Mouse (Mus musculus) yolk sac, embryonic 10.5 days (tissue): ENCODE data around the gene a.
"Not testable (repeated sequence)": the region's sequence is repeated elsewhere in the genome, so short reads cannot be mapped to it uniquely, and the experiment has no call there.

ENCODE experiments used
- DNase-seq: peaks from one replicate; pipeline ENCODE4 v3.0.0-alpha.2; 2017; ENCODE audit warnings: low spot score

a gene

DNA sequence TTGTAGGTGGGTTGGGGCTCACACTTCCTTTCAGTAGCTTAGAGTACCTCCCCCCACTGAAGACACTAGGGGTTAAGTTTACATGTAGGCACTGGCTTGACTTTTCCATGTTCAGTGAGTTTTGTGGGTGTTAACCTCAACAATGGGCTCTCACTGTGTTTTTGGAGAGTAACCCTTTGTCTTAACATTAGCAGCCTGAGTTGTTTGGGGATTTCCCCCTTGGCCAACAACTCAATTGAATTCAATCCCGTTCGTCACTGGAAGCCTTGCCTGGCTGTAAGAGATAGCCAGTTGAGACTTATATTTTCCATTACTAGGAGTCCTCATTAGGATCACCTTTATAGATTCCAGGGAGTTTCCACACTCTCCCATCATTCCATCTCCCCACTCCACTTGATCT is 45.3 kb downstream of the a start:
- DNase-seq, result no peak

DNA sequence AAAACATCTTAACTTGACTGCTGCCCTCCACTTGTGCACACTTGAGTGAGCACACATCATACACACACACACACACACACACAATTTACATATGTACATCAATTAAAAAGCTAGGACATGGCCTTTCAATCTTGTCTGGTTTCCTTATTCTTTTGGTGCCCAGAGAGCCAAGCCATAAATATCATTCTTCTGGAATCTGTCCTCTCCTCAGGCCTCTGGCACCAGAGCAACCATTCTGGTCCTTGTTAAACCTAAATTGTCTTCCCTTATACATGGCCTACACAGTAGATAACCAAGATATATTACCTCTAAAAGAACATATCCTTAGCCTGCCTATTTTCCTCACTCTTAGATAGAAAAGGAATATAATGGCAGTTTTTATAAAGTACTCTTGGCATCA is 56.9 kb downstream of the a start:
- no peak for DNase-seq

DNA sequence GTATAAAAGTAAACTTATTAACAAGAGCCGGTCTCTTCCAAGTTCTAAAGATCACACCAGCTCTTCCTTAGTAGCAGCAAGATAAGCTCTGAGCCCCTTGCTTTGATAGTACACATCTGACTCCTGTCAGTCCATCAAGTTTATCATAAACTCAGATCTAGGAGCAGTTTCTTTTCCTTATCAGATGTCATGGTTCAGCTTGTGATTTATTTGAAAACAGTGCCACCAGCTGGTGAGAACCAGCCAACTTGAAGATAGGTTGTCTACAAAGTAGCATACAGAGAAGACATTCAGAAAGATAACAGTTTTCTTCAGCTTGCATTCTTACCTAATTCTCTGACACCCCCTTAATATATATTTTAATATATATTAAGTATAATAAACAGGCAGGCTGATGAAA is 64.2 kb downstream of the a start:
- DNase-seq, result no peak

DNA sequence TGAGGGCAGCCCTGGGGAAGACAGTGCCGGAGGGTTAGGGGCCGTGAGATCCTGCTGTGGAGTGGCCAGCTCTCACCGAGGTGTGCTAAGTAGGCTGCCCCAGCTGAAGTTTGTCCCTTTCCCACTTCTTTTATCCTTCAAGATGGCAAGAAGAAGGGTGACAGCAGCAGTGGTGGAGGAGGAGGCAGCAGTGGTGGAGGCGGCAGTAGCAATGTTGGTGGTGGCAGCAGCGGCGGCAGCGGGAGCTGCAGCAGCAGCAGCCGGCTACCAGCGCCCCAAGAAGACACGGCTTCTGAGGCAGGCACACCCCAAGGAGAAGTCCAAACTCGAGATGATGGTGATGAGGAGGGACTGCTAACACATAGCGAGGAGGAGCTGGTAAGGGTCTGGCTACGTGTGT is 72.5 kb downstream of the a start:
- no peak for DNase-seq

DNA sequence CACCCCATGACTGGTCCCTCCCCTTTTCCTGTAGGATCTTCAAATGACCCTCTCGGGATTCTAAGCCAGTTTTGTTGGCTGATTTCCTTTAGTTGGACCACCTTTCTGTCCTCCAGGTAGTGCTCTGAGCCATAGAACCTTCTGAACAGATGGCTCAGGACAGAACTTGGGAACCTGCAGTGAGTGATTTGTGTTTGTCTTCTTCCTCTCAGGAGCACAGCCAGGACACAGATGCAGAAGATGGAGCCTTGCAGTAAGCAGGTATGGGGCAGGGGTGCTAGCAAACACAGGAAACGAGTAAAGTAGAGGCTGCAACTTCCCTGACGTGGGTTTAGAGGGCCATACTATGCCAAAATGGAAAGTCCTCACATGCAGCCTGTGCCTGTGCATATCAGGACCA is 74.5 kb downstream of the a start:
- DNase-seq, result no peak

DNA sequence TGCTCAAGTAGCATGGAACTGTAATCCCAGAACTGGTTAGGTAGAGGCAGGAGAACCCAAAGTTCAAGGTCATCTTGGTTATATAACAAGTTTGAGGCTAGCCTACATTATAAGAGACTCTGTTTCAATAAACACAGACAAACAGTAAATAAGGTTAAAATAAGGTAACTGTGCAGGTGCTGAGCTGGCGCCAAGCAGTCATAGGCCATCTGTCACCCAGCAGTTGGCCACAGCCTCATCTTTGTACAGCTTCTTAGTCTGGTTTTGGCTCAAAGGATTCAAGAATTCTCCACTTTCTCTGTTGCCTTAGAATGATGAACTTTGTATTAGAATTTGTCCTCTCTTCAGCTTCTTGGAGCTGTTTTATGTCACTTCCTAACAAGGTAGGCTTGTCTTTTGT is 76.9 kb downstream of the a start:
- DNase-seq, result no peak

DNA sequence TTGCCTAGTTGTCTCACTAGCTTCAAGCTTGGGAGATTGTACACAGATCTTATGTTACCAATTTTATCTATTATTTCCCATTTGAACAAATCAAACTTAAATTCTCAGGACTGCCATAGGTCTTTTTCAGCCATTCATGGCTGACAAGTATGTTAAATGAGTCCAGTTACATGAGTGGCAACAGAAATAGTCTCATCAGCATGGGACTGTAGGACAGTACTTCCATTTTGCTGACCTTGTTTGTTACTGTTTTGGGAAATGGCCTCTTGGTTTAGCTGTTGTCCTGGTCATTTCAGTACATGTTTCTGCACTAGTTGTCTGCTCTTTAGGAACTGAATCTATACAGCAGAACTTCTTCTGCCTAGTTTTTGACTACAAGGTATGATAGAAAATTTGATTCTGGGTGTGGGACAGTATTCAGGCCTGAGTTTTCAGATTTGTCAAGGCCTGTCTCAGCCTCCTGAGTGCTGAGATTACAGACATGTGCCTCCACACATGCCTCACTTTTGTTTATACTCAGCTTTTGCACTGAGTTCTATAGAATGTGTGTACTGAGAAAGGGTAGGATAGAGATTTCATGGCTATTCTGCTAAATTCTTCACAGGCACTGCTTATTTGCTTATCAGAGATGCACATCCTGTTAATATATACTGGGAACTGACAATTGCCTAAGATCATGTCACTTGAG is 78.9 kb downstream of the a start:
- DNase-seq, result no peak

DNA sequence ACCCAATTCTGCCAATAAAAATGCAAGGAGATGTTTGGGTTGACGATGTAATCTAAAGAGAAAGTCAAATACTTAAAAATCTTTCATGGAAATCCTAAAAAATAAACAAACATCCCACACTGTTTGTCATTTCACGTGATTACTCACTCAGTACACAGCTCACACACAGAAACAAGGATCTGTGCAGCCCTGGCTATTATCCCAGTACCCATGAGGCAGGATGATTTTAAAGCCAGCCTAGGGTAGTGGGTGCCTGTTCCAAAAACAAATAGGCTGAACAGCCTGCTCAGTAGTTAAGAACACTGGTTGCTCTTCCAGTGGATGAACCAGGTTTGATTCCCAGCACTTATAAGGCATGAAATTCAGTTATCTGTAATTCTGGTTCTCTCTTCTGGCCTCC is 85.4 kb downstream of the a start:
- DNase-seq, result no peak

DNA sequence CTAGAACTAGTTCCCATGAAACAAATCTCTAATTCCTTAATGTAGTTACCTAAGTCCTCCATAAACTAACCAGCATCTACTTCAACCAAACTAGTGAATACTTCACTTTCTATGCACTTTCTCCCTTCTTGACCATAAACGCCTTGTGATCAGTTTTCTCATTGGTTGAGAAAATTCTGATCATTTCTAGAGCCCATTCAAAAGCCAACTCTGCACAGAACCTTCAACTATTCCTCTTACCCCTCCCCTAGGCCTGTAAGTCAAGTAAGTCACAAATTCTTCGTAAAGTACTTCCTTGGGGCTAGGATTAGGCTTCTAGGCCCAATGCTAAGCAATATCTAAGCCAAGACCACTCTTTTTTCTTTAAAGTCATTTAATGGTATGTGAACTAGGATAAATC is 100.4 kb downstream of the a start:
- DNase-seq, result no peak

DNA sequence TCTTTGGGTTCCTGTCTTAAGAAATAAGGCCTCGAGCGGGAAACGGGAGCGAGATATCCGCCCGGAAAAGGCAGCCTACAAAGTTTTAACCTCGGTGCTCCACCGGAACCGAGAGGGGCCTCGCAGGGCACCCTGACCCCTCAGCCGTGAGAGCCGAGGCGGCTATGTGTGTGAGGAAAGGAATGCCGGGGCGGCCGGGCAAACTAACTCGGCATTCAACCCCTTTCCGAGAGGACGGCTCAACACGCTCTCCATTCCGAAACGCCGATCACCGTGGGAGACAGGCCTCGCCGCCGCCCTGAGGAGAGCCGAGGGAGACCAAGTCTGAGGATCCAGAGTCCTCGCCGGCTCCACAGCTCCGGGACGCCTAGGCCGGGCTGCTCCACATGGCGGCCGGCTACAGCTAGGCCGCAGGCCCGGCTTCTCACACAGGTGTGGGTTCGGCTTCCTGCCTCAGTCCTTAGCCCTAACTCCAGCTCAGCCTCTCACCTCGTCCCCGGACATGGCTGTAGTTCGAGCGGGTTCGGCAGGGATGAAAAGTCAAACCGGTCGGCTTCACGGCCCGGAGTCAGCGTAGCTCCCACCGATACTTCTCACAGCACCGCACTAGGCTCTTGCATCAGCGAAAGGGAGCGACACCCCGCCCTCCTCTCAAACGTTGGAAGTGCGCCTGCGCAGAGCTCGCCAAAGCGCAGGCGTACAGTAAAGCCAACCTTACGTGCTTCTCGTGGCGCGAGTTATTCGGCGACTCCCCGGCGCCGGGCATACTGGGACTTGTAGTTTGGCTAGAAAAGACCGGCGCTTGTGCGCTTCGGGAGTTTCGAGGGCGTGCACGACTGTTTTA is 101.2 kb downstream of the a start, which contains the start of gene Eif2s2:
Eif2s2 (minus strand) TSS at position 735 of the 844 bp plus-strand sequence.
- peak; percentile 97 for DNase-seq

DNA sequence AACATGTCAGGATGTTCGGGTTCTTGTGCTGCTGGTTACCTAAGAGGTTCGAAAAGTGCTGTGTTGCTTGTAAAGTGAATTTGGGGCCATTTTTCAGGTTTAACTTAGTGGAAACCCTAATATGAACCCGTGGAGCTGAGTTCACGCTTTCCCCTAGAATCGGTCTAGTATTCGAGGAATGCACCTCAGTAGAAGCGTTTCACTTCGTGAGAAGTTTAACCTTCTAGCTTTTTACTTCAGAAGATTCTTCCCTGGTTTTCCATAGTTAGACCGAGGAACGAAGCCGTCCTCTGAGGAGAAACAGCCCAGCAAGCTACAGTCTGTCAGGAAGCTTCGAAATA is 101.8 kb downstream of the a start:
- no peak for DNase-seq

DNA sequence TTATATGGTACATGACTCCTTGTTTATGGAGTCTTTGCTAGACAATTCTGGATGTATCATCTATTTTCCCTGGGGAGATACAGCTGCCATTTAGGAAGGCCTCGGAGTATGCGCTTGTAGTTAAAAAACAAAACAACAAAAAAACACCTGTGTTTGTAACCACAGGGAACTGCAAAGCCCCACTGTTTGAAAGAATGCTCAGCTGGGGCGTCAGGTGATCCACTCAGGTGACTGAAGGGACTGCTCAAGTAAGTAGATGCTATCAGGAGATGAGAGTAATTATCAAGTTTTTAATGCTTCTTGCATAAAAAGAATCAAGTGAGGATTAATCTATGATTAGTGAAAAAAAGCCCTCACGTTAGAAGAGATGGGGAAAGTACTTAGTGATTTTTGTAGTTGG is 102.3 kb downstream of the a start:
- DNase-seq, result no peak

DNA sequence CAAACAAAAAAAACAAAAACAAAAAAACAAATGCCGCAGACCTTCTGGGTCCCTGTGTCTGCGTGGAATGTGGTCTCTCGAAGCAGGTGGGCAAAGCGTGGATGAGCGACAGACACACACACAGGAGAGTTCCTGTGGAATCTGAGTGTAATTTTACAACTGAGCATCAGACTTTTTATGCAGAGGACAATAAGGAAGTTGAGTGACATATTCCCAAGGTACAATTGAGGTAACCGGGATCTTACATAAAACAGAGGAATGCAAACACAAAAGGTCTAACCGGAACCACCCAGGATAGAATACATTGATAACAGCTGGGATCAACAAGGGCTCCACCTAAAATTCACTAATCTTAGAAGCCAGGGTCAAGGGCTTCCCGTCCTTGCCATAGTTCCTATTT is 107.8 kb downstream of the a start:
- not testable (repeated sequence) for DNase-seq

DNA sequence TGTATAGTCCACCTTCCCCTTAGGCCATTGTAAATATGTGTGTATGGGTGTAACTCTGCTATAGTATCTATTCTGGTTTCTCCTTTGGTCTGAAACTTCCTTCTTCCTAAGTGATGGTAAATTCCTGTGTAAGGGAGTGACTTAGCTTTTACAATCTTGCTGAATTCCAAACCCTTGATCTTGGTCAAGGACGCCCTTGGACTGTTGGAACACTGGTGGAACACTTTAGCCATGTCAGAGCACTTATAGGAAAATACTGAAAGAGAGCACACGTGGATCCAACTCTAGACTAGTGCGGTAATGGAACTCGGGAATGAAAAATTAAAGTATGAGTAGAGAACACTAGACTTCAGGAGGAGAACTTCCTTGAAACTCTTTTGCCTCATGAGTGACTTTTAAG is 108.2 kb downstream of the a start:
- not testable (repeated sequence) for DNase-seq

DNA sequence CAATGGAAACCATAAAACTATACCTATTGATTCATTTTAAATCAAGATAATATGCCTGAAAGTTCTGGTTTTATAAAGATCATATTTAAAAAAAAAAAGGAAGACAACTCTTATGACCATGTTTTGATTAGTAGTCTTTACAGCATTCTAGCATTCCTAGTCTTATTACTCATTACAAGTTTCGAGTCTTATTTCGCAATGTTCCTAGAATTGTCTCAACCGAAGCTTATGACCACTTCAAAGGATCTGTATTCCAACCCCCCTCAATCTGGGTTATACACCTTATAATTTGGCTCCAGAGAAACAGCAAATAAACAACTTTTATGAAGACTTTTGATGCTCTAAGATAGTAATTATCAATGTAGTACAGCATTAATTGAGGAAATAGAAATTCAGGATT is 110.9 kb downstream of the a start:
- no peak for DNase-seq

DNA sequence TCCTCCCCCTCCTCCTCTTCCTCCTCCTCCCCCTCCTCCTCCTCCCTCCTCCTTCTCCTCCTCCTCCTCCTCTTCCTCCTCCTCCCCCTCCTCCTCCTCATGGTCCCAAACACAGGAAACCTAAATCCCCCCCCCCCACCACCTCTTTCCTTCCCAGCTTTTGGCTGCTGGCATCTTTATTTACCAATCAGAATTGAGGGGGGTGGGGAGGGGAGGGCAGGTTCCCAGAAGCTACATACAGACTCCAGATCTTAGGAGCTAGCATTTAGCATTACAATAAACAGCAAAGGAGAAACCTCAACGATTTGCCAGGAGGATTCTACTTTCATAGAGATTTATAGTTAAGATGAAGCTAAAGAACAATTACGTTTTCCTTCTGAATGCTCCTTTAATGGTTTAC is 114.6 kb downstream of the a start:
- DNase-seq, result no peak

DNA sequence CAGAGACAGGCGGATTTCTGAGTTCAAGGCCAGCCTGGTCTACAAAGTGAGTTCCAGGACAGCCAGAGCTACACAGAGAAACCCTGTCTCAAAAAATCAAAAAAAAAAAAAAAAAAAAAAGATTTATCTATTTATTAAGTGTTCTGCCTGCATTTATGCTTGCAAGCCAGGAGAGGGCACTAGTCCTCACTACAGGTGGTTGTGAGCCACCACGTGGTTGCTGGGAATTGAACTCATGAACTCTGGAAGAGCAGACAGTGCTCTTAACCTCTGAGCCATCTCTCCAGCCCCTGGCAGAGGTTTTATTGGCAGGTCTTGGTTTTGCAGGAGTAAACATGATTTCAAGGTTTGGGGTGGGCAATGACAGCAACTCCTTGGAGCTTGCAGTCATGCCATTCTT is 117.0 kb downstream of the a start:
- not testable (repeated sequence) for DNase-seq

DNA sequence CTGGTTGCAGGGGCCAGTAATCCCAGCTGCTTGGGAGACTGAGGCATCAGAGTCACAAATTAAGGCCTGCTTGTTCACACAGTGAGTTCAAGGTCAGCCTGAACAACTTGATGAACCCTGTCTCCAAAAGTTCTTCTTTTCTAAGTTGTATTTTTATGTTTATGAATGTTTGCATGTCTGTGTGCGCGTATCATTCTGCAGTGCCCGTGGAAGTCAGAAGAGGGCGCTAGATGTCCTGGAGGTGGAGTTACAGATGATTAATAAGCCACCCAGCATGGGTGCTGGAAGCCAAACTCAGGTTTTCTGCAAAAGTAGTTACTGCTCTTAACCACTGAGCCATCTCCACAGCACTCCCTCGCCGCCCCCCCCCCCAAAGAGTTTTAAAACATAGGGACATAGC is 118.6 kb downstream of the a start:
- no peak for DNase-seq

DNA sequence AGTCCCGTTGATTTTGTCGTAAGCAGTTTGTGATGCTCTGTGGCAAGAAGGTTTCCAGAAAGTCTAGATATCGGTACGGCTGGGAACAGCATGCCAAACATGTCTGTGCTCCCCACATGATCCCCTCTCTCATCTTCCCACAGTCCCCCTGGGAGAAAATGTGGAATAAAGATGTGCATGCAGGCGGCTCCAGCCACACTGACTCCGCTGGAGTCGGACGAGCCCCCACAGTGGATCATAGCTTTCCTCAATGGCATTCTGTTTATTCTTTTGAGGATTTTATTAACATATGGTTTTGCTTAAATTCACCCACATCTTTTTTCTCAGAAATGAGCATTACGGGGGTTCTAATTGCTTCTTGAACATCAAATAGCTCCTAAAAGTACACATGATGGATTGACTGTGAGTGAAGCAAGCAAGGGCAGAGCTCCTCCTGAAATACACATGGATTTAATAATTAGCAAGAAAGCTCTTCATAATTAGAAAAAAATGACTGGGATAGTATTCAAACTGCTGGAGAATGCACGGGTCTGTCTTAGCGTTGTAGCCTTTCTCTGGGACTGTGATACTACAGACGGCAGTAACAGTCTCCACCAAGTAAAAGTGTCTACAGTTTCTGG is 124.8 kb downstream of the a start:
- DNase-seq, result no peak

DNA sequence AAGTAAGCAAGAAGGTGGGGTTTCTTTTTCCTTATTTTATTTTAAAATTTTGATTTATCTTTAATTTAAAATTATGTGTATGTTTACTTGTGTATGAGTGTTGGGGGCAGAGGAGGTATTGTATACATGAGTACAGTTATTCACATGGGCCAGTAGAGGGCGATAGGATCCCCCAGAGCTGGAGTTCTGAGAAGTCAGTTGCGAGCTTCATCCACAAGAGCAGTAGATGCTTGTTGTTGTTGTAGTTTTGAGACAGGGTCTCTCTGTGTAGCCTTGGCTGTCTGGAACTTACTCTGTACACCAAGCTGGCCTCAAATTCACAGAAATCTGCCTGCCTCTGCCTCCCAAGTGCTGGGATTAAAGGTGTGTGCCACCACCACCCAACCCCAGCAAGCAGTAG is 125.3 kb downstream of the a start:
- no peak for DNase-seq

DNA sequence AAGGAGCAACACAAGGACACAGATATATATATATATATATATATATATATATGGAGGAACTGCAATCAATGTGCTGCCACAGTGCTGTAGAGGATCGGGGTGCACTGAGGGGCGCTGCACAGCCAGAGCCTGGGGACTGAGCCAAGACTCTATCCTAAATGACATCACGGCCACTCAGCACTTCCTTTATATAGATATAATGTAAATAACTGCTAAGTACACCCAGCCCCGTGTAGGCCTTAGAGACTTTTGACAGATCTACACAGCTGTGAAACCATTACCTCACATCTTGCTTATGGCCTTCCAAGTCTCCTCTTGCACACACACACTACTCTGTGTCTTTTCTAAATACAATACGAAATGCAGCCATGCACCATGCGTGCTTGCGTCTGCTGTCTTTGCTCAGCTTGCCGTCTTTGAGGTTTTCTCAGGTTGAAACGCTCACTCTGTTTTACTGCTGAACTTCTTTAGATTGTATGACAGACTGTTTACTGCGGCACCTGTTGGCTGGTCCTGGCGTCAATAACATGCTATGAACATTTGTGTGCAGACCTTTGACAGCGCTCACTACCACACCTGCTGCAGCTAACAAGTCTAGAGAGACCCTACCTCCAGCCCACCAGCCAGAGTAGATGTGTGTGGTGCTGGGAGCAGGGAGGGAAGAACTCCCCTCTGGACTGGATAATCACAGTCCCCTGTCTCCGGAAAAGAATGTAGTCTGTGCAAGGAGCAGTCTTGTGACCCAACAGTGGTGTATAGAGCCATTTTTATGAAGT is 126.9 kb downstream of the a start:
- no peak for DNase-seq

DNA sequence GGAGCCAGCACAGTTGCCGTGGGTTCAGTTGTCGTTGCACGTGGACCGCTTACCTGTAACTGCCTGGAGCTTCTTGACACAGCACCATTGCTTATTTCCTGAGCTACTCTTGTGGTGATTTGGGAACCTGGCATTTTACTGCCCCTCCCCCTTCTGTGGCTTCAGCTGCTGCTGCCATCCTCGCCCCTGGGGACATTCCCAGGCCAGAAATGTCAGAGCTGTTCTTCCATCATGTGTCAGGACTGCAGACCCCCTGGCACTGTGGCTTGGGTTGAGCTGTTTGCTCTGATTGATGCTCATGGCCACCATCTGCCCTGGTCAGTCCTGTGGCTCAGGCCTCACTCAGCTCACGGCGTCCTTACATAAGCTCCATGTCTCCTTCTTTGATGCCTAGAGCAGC is 129.7 kb downstream of the a start:
- no peak for DNase-seq

DNA sequence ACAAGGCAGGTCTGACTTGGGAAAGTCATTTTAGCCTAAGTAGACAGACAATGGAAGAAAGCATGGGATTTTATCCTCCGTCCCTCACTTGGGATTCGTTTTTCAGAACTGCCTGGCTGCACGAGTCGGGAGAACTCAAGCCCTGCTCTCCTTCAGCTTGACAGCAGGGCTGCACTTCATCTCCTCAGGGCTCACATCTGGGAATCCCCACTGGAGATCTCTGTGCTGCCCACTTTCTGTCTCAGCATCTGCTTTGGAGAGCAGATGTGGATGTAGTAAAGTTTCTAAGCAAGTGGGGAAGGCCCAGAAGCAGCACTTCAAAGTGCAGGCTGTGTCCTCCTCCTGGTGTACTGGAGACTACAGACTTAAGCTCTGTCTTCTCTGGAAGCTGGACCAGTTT is 130.9 kb downstream of the a start:
- not testable (repeated sequence) for DNase-seq
